Mouse (Mus musculus) liver, embryonic 14.5 days (tissue): ENCODE measurements at regions not wholly inside any gene's neighbourhood (a gene's known extent, or its start where the extent isn't known, plus 50 kb on each side); places are given as distances from the start of the nearest gene placed in this dataset.

Source experiments
- ATAC-seq: fragments of 200-750 bp; cut with Nextera tagmentation; 2 replicates; pipeline ENCODE4 v1.8.0; 2017; ENCODE audit warnings: moderate number of reproducible peaks, mild to moderate bottlenecking, moderate library complexity; ENCODE audit not compliant: insufficient read depth
- DNase-seq, 3 experiments: peaks; one replicate each; pipeline ENCODE4 v3.0.0-alpha.2; 2012 to 2013; ENCODE audit warnings: low read depth in 3 of 3, low spot score in 3 of 3
- H3K27ac ChIP-seq: fragments of 300-500 bp; sonication (generic); 2 replicates; pipeline ENCODE4 v1.5.1; 2014; ENCODE audit warnings: moderate library complexity, mild to moderate bottlenecking, control low read depth, inconsistent platforms
- H3K27me3 ChIP-seq: fragments of 300-500 bp; sonication (generic); 2 replicates; pipeline ENCODE4 v1.6.1; 2014; ENCODE audit warnings: mild to moderate bottlenecking, low read length, moderate library complexity; ENCODE audit not compliant: control insufficient read depth, insufficient read depth
- H3K36me3 ChIP-seq: fragments of 300-500 bp; sonication (generic); replicated peaks from 2 replicates; pipeline ENCODE4 v1.6.1; 2014; ENCODE audit warnings: low read depth; ENCODE audit not compliant: control insufficient read depth, insufficient read depth
- H3K4me1 ChIP-seq, 2 experiments: fragments of 200-500 bp in 1 of 2; fragments of 300-500 bp in 1 of 2; sonication (generic) in 1 of 2; replicated peaks; 2 replicates each; pipeline ENCODE4 v1.6.1; 2012 to 2014; ENCODE audit warnings: antibody characterized with exemption in 1 of 2, inconsistent platforms in 1 of 2, low read length in 1 of 2; ENCODE audit not compliant: control insufficient read depth in 2 of 2, insufficient read depth in 2 of 2
- H3K4me2 ChIP-seq: fragments of 300-500 bp; sonication (generic); 2 replicates; pipeline ENCODE4 v1.6.1; 2014; ENCODE audit warnings: low read depth, mild to moderate bottlenecking, control low read depth, moderate library complexity
- H3K4me3 ChIP-seq, 2 experiments: fragments of 200-500 bp in 1 of 2; fragments of 300-500 bp in 1 of 2; sonication (generic) in 1 of 2; 2 replicates each; pipeline ENCODE4 v1.5.1; 2012 to 2014; ENCODE audit warnings: low read depth in 2 of 2, low read length in 2 of 2, mild to moderate bottlenecking in 2 of 2, control low read depth in 1 of 2, inconsistent platforms in 1 of 2, moderate library complexity in 1 of 2; ENCODE audit not compliant: insufficient read depth in 1 of 2
- H3K9ac ChIP-seq: fragments of 300-500 bp; sonication (generic); replicated peaks from 2 replicates; pipeline ENCODE4 v1.6.1; 2014; ENCODE audit warnings: mild to moderate bottlenecking, control low read depth, moderate library complexity
- H3K9me3 ChIP-seq: fragments of 300-500 bp; sonication (generic); 2 replicates; pipeline ENCODE4 v1.6.1; 2016; ENCODE audit warnings: low read length, mixed read lengths; ENCODE audit not compliant: control insufficient read depth
- CTCF ChIP-seq: IDR thresholded peaks from 2 replicates; pipeline ENCODE4 v1.5.1; 2016; ENCODE audit warnings: antibody characterized with exemption, low read depth, control low read depth
- EP300 ChIP-seq: IDR thresholded peaks from 2 replicates; pipeline ENCODE4 v1.6.1; 2016; ENCODE audit warnings: antibody characterized with exemption, low read depth
- WGBS: fragments of 180-500 bp; shearing (Covaris S2); extraction: QIAGEN DNeasy Blood & Tissue Kit; methylation state at CpG from one replicate; pipeline ENCODE4 v1.1.7; 2014; ENCODE audit not compliant: insufficient replicate concordance; 5-methylcytosine and 5-hydroxymethylcytosine counted together

GRCm38 (mm10) chr16:95845323-95845860 lies 143.5 kb downstream of the Ets2 start:
- no peak for ATAC-seq
- Histone ChIP-seq H3K27me3 (no peaks in the 10 kb centered on the region), H3K4me2 (no peak overlapping the region), H3K9me3 (no peaks in the 10 kb centered on the region), H3K4me1 (no peaks in the 10 kb centered on the region), H3K9ac (no peak overlapping the region), H3K36me3 (no peaks in the 10 kb centered on the region), H3K4me3 (no peak overlapping the region), H3K27ac (no peak overlapping the region)
- DNase-seq: no peak
- no peak for TF ChIP-seq CTCF
- no peak for TF ChIP-seq EP300
- 66% methylated on average over 10 of the region's 10 CpGs for WGBS

- Histone ChIP-seq H3K27me3 (no peaks in the 10 kb centered on the region), H3K36me3 (no peaks in the 10 kb centered on the region), H3K9ac (no peak overlapping the region), H3K4me3 (no peak overlapping the region), H3K4me1 (no peaks in the 10 kb centered on the region), H3K4me2 (no peak overlapping the region), H3K9me3 (no peaks in the 10 kb centered on the region), H3K27ac (no peak overlapping the region)
- no peak for TF ChIP-seq EP300
- TF ChIP-seq CTCF: no peak
- 32% methylated on average over 4 of the region's 4 CpGs for WGBS
- ATAC-seq: no peak
- DNase-seq: no peak
These were observed 142.8 kb downstream of the Ets2 start for GRCm38 (mm10) chr16:95844691-95845090.

DNA sequence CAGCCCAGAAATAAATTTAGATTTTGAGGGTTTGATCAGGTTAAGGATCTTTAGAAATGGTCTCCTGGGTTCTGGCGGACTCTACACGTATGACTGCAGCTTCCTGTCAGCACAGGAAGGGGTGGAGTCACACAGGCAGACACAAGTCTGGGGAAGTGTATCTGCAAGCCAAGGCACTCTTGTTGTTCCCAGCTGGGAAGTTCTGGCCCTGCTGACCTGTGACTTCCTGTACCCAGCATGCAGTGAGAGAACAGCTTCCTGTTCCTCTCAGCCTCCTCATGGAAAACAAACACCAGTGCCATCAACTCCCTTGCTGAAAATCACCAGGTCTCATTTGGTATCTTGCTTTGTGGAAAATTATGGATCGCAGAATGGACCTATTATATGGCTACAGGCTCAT lies 140.9 kb downstream of the Ets2 start:
- WGBS: 58% methylated on average over 3 of the region's 3 CpGs
- DNase-seq (no peak), ATAC-seq (no peak)
- no peak overlapping the region for H3K9ac ChIP-seq
- no peaks in the 10 kb centered on the region for H3K36me3 ChIP-seq
- no peak overlapping the region for H3K27ac ChIP-seq
- H3K27me3 ChIP-seq: no peaks in the 10 kb centered on the region
- H3K4me1 ChIP-seq: peaks cover 0 to 7% of the 10 kb centered on the region in 2 experiments; a peak in 2 of 4 replicates
- no peak for TF ChIP-seq EP300
- TF ChIP-seq CTCF: no peak
- no peak overlapping the region for H3K4me3 ChIP-seq
- H3K4me2 ChIP-seq: no peak overlapping the region
- H3K9me3 ChIP-seq: no peaks in the 10 kb centered on the region

DNA sequence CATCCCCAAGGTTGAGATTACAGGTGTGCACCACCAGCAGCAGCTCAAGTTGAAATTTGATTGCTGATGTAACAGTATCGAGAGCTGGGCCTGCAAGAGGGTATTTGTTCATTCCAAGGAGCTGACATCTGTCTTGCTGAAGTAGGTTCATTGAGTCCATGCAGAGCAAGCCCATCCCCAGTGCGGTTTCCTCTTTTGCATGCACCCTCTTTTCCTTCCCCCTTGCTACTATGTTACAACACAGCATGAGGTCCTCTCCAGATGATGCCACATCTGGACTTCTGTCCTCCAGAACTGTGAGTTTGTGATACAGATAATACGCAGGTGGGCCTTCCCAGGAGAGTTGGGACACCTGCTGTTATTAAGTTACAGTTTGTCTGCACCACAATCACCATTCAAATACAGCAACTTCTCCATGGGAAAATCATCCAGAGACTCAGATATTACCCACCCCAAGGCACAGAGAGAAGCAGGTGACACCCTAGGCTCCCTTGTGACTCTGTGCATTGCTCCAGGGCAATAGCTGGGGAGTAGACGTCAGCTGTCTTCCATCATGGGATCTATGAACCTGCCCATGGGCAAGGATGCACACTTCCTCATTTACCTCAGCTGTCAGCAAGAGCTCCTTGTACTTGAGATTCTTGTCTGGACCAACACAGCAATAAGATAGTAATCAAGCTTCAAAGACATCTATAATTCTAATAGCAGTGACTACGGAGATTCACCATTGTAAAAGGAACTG lies 137.8 kb downstream of the Ets2 start:
- Histone ChIP-seq H3K27ac (no peak overlapping the region), H3K36me3 (no peaks in the 10 kb centered on the region), H3K9ac (no peak overlapping the region), H3K4me2 (no peak overlapping the region), H3K4me1 (peaks cover 0 to 8% of the 10 kb centered on the region in 2 experiments; a peak in 2 of 4 replicates), H3K9me3 (no peaks in the 10 kb centered on the region), H3K27me3 (no peaks in the 10 kb centered on the region), H3K4me3 (no peak overlapping the region)
- 38% methylated on average over 5 of the region's 5 CpGs for WGBS
- TF ChIP-seq CTCF: no peak
- no peak for TF ChIP-seq EP300
- ATAC-seq (no peak), DNase-seq (no peak)

GRCm38 (mm10) chr16:95838886-95839430 lies 137.1 kb downstream of the Ets2 start:
- ATAC-seq (0 out of 2 replicates have a peak, but pooled peaks have one; percentile 13), DNase-seq (no peak)
- H3K4me3 ChIP-seq: no peak overlapping the region
- no peak overlapping the region for H3K9ac ChIP-seq
- H3K4me1 ChIP-seq: peaks cover 0 to 8% of the 10 kb centered on the region in 2 experiments; a peak in 2 of 4 replicates
- no peaks in the 10 kb centered on the region for H3K27me3 ChIP-seq
- no peak for TF ChIP-seq CTCF
- no peak for TF ChIP-seq EP300
- H3K36me3 ChIP-seq: no peaks in the 10 kb centered on the region
- H3K27ac ChIP-seq: no peak overlapping the region
- H3K4me2 ChIP-seq: no peak overlapping the region
- no peaks in the 10 kb centered on the region for H3K9me3 ChIP-seq
- 7% methylated on average over 1 of the region's 1 CpGs for WGBS
